Mouse (Mus musculus): ENCODE data around the gene Slc9b2. TPM values are rescaled to one million over a fixed set of nuclear protein-coding genes. Genes with fewer than 3 reads are reported as not detected.

The Slc9b2 gene
- total RNA-seq, 2 experiments from 2014 or later, result 1.8 to 4.2 TPM

Other genes with a start within 250 kb of the Slc9b2 start
- 1 to 10 TPM; 7.5 to 9.0 TPM for gene Cenpe, start 95.2 kb upstream of the Slc9b2 start, total RNA-seq (2021)
- 1 to 10 TPM; 2.8 to 3.5 TPM for gene Bdh2, start 26.5 kb upstream of the Slc9b2 start, total RNA-seq (2021)
- gene Slc9b1, start 40.3 kb downstream of the Slc9b2 start, total RNA-seq (2021), result under 1 TPM; 0.45 to 0.84 TPM
- gene Cisd2, start 116.2 kb downstream of the Slc9b2 start, total RNA-seq (2021), result 10 to 100 TPM; 27.0 to 30.2 TPM
- gene Ube2d3, start 130.4 kb downstream of the Slc9b2 start, total RNA-seq (2021), result 100 to 1,000 TPM; 350 to 358 TPM
- gene Manba, start 177.9 kb downstream of the Slc9b2 start, total RNA-seq (2021), result 10 to 100 TPM; 12.9 to 18.6 TPM

Measured in adrenal gland, postnatal 10 days (tissue).